Mouse (Mus musculus) myocyte (in vitro differentiated cells): ENCODE data around the gene Atp1a2. TPM values are rescaled to one million over a fixed set of nuclear protein-coding genes. Genes with fewer than 3 reads are reported as not detected.

Experiments
- H3K27me3 ChIP-seq: one replicate; pipeline ENCODE4 v1.6.1; 2011; ENCODE audit not compliant: control insufficient read depth, insufficient read depth, insufficient read length
- H3K36me3 ChIP-seq: one replicate; pipeline ENCODE4 v1.6.1; 2011; ENCODE audit not compliant: control insufficient read depth, insufficient read depth
- H3K4me2 ChIP-seq: one replicate; pipeline ENCODE4 v1.6.1; 2011; ENCODE audit warnings: low read depth, control low read depth
- H3K4me3 ChIP-seq: one replicate; pipeline ENCODE4 v1.5.1; 2011; ENCODE audit warnings: mild to moderate bottlenecking, control low read depth, moderate library complexity
- H3K79me2 ChIP-seq: one replicate; pipeline ENCODE4 v1.6.1; 2011; ENCODE audit not compliant: control insufficient read depth, insufficient read depth
- H3ac ChIP-seq: one replicate; pipeline ENCODE4 v1.6.1; 2011; ENCODE audit not compliant: control insufficient read depth, insufficient read length
- CEBPB ChIP-seq: IDR thresholded peaks from 2 replicates; pipeline ENCODE4 v1.6.1; 2011; ENCODE audit warnings: mild to moderate bottlenecking, moderate library complexity; ENCODE audit not compliant: poor library complexity, insufficient read depth, severe bottlenecking
- E2F4 ChIP-seq: IDR thresholded peaks from one replicate; pipeline ENCODE4 v1.6.1; 2011; ENCODE audit warnings: mild to moderate bottlenecking, control low read depth, moderate library complexity; ENCODE audit not compliant: insufficient read depth
- MAX ChIP-seq: IDR thresholded peaks from one replicate; pipeline ENCODE4 v1.6.1; 2011; ENCODE audit warnings: low read depth, mild to moderate bottlenecking, control low read depth
- MYOD1 ChIP-seq, 3 experiments: IDR thresholded peaks; one replicate each; pipeline ENCODE4 v1.6.1; 2011; ENCODE audit warnings: control low read depth in 2 of 3, low read depth in 2 of 3, mild to moderate bottlenecking in 2 of 3, moderate library complexity in 1 of 3; ENCODE audit not compliant: insufficient read length in 2 of 3, control insufficient read depth in 1 of 3
- MYOG ChIP-seq, 3 experiments: IDR thresholded peaks; one replicate each; pipeline ENCODE4 v1.6.1; 2011; ENCODE audit warnings: control low read depth in 2 of 3, low read depth in 2 of 3, mild to moderate bottlenecking in 2 of 3; ENCODE audit not compliant: insufficient read length in 2 of 3, control insufficient read depth in 1 of 3, insufficient read depth in 1 of 3
- POLR2A ChIP-seq: IDR thresholded peaks from one replicate; pipeline ENCODE4 v1.6.1; 2011; ENCODE audit warnings: low read depth, mild to moderate bottlenecking, control low read depth, moderate library complexity; ENCODE audit not compliant: insufficient read length
- POLR2AphosphoS2 ChIP-seq: IDR thresholded peaks from one replicate; pipeline ENCODE4 v1.6.1; 2011; ENCODE audit warnings: low read depth, control low read depth; ENCODE audit not compliant: insufficient read length
- REST ChIP-seq: IDR thresholded peaks from one replicate; pipeline ENCODE4 v1.6.1; 2011; ENCODE audit warnings: mild to moderate bottlenecking, control low read depth, moderate library complexity; ENCODE audit not compliant: insufficient read depth, insufficient read length
- SRF ChIP-seq: IDR thresholded peaks from one replicate; pipeline ENCODE4 v1.6.1; 2011; ENCODE audit warnings: low read depth; ENCODE audit not compliant: control insufficient read depth, insufficient read length
- TCF12 ChIP-seq: IDR thresholded peaks from one replicate; pipeline ENCODE4 v1.6.1; 2011; ENCODE audit warnings: mild to moderate bottlenecking, control low read depth; ENCODE audit not compliant: poor library complexity, insufficient read depth, severe bottlenecking
- TCF3 ChIP-seq: IDR thresholded peaks from one replicate; pipeline ENCODE4 v1.6.1; 2011; ENCODE audit warnings: low read depth, control low read depth; ENCODE audit not compliant: insufficient read length
- USF1 ChIP-seq: IDR thresholded peaks from one replicate; pipeline ENCODE4 v1.6.1; 2011; ENCODE audit warnings: low read depth, mild to moderate bottlenecking, control low read depth, moderate library complexity
- polyA plus RNA-seq: library from polyadenylated mRNA; unstranded; fragments of >200 nt; fragmentation: generic; extraction: Trizol; gene quantifications from one replicate; pipeline ENCODE4 v1.2.1, GENCODE M21; 2012; ENCODE audit warnings: missing spikeins

Atp1a2 gene
- polyA plus RNA-seq, 1 experiment, result 92.9 TPM

DNA sequence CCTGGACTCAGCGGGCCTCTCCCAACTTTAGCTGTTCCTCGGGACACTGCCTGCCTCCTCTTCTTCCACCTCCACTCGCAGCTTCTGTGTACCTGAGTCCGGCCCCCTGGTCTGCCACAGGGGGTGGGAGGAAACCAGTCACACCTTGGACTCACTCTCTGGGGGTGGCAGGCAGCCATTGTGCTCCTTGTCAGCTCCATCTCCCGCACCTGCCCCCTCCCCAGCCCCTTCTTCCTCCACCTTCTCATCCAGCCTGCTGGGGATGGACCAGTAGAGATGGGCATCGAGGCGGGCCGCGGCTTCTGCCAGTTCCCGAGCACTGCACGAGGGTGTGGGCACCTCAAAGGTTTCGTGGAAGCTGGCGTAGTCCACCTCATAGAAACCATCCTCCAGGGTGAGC, 24.9 kb upstream of the Atp1a2 start:
- Histone ChIP-seq H3K36me3 (no peaks in the 10 kb centered on the region), H3K79me2 (no peaks in the 10 kb centered on the region), H3ac (no peak overlapping the region), H3K27me3 (no peaks in the 10 kb centered on the region), H3K4me2 (no peak overlapping the region), H3K4me3 (no peak overlapping the region)
- no peak for TF ChIP-seq TCF3

DNA sequence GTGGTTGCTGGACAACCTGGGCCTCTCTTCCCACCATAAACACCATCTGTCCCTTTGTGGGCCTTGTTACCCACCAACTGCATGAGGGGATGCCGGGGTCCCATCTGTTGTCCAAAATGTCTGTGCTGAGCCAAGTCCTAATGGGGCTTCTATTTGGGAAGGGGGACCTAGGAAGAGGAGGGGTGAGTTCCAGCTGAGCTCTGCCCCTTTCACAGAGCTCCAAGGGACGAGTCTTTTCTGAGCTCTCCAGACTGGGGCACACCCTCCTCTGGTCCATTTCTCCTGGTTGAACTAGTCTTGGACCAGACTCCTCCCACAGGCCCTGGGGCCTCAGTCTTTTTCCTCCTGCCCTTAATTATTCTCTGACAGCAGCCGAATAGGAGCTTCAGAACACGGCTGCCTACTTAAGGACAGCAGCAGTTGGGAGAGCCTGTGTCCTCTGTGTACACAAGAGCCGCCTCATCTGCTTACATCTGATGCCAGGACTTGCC, 22.1 kb upstream of the Atp1a2 start:
- Histone ChIP-seq H3K27me3 (no peaks in the 10 kb centered on the region), H3K79me2 (no peaks in the 10 kb centered on the region), H3K36me3 (no peaks in the 10 kb centered on the region), H3K4me2 (no peak overlapping the region), H3K4me3 (no peak overlapping the region), H3ac (no peak overlapping the region)
- TF ChIP-seq MYOD1 (IDR thresholded peaks at IDR 0.05; ENCODE audit: control insufficient read depth in 1 of 3, insufficient read length in 2 of 3, low read depth in 2 of 3), result no peak
- TF ChIP-seq TCF12, result no peak
- no peak for TF ChIP-seq MAX
- no peak for TF ChIP-seq USF1
- no peak for TF ChIP-seq POLR2A

DNA sequence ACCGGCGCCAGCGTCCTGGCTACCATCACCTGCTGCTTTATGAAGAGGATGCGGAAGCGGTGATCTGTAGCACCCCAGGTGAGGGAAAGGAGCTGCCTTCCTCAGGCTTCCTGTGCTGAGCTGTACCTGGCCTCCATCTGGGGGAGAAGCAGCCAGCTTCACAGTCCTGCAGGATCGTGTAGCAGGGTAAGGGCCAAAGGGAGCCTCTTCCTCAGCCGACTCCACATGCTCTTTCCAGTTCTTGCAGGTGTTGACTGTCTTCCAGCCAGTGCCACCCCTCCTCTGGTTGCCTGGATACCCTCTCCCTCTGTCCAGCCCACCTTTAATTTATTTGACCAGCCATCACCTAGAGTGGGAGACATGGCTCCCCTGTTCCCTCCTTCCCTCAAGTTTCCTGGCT, 21.5 kb upstream of the Atp1a2 start:
- TF ChIP-seq SRF, result no peak
- TF ChIP-seq REST, result no peak
- no peak for TF ChIP-seq MYOG (IDR thresholded peaks at IDR 0.05; ENCODE audit: control insufficient read depth in 1 of 3, insufficient read depth in 1 of 3, insufficient read length in 2 of 3, low read depth in 2 of 3)
- TF ChIP-seq E2F4, result no peak
- TF ChIP-seq TCF12, result no peak
- TF ChIP-seq MYOD1 (IDR thresholded peaks at IDR 0.05; ENCODE audit: control insufficient read depth in 1 of 3, insufficient read length in 2 of 3, low read depth in 2 of 3), result no peak
- no peak for TF ChIP-seq MAX
- no peak for TF ChIP-seq TCF3
- no peak for TF ChIP-seq CEBPB
- TF ChIP-seq POLR2A, result no peak
- no peak for TF ChIP-seq USF1
- TF ChIP-seq POLR2AphosphoS2, result no peak

DNA sequence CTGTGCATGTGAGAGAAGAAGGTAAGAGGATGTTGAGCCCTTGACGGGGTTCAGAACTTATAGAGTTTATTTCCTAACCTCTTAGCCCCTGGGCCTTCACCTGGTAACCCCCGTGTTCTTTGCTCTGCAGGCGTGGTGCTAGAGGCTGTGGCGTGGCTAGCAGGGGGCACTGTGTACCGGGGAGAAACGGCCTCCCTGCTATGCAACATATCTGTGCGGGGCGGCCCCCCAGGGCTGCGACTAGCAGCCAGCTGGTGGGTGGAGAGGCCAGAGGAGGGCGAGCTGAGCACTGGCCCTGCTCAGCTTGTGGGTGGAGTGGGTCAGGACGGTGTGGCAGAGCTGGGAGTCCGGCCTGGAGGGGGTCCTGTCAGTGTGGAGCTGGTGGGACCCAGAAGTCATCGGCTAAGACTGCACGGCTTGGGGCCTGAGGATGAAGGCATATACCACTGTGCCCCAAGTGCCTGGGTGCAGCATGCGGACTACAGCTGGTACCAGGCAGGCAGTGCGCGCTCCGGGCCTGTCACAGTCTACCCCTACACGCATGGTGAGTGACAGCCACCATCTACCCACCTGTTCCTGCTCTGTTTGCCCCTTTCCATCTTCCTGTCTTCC, 20.7 kb upstream of the Atp1a2 start:
- H3K4me3 ChIP-seq, result no peak overlapping the region
- TF ChIP-seq MAX, result no peak
- no peak for TF ChIP-seq E2F4
- no peak for TF ChIP-seq MYOG (IDR thresholded peaks at IDR 0.05; ENCODE audit: control insufficient read depth in 1 of 3, insufficient read depth in 1 of 3, insufficient read length in 2 of 3, low read depth in 2 of 3)
- TF ChIP-seq TCF3, result no peak
- TF ChIP-seq USF1, result no peak
- TF ChIP-seq POLR2AphosphoS2, result no peak
- no peak for TF ChIP-seq TCF12
- no peak for TF ChIP-seq REST
- TF ChIP-seq MYOD1 (IDR thresholded peaks at IDR 0.05; ENCODE audit: control insufficient read depth in 1 of 3, insufficient read length in 2 of 3, low read depth in 2 of 3), result no peak
- no peak for TF ChIP-seq SRF
- no peak for TF ChIP-seq CEBPB
- TF ChIP-seq POLR2A, result no peak
- no peaks in the 10 kb centered on the region for H3K27me3 ChIP-seq
- H3ac ChIP-seq, result no peak overlapping the region
- H3K4me2 ChIP-seq, result no peak overlapping the region
- no peaks in the 10 kb centered on the region for H3K36me3 ChIP-seq
- no peaks in the 10 kb centered on the region for H3K79me2 ChIP-seq

More for the DNA sequence above, 21.5 kb upstream of the Atp1a2 start:
- H3ac ChIP-seq, result no peak overlapping the region
- H3K79me2 ChIP-seq, result no peaks in the 10 kb centered on the region
- no peak overlapping the region for H3K4me3 ChIP-seq
- no peaks in the 10 kb centered on the region for H3K27me3 ChIP-seq
- H3K4me2 ChIP-seq, result no peak overlapping the region
- no peaks in the 10 kb centered on the region for H3K36me3 ChIP-seq

GRCm38 (mm10) chr1:172317946-172318345, 20.1 kb upstream of the Atp1a2 start:
- H3ac ChIP-seq, result no peak overlapping the region
- no peaks in the 10 kb centered on the region for H3K36me3 ChIP-seq
- H3K4me2 ChIP-seq, result no peak overlapping the region
- no peaks in the 10 kb centered on the region for H3K27me3 ChIP-seq
- no peak overlapping the region for H3K4me3 ChIP-seq
- H3K79me2 ChIP-seq, result no peaks in the 10 kb centered on the region
- TF ChIP-seq TCF3, result no peak
- no peak for TF ChIP-seq MAX
- no peak for TF ChIP-seq POLR2A
- no peak for TF ChIP-seq CEBPB
